Mouse (Mus musculus) CD4-positive, CD25-positive, alpha-beta regulatory T cell, adult 9 weeks (primary cell): ENCODE results near the gene Vmn2r48. TPM values are rescaled to one million over a fixed set of nuclear protein-coding genes. Genes with fewer than 3 reads are reported as not detected.

Experiments used
- polyA plus RNA-seq: library from polyadenylated mRNA; unstranded; fragments of 100-300 nt; shearing (Covaris generic); gene quantifications from one replicate; pipeline ENCODE4 v1.2.1, GENCODE M21; 2017

Vmn2r48 gene
- not detected for polyA plus RNA-seq

GRCm38 (mm10) chr7:9953485-9953884 lies at the start of gene Vmn2r48:
Vmn2r48 (minus strand) TSS chr7:9953585.

GRCm38 (mm10) chr7:9992157-9992556 lies 38.8 kb upstream of the Vmn2r48 start, which contains the start of gene Vmn2r49:
Vmn2r49 (minus strand) TSS chr7:9992257.

Other genes starting within 250 kb of the Vmn2r48 start
- gene Vmn2r46, start 183.0 kb downstream of the Vmn2r48 start, polyA plus RNA-seq: not detected
- not detected for gene Vmn2r47, start 112.3 kb downstream of the Vmn2r48 start, polyA plus RNA-seq
- gene Vmn2r49, start 38.7 kb upstream of the Vmn2r48 start, polyA plus RNA-seq: not detected
- not detected for gene Vmn2r50, start 99.7 kb upstream of the Vmn2r48 start, polyA plus RNA-seq
- not detected for gene Vmn2r51, start 152.2 kb upstream of the Vmn2r48 start, polyA plus RNA-seq
- 0.05 TPM for gene Vmn2r52, start 223.0 kb upstream of the Vmn2r48 start, polyA plus RNA-seq